Mouse (Mus musculus): ENCODE results near the gene Aanat.
"Not testable (repeated sequence)": the region's sequence is repeated elsewhere in the genome, so short reads cannot be mapped to it uniquely, and the experiment has no call there.

Gene Aanat

GRCm38 (mm10) chr11:116609965-116610630, 23.9 kb downstream of the Aanat start:
- in situ Hi-C loops (cut with MboI, MseI): no loop called here

- in situ Hi-C loops (cut with MboI, MseI): not testable (repeated sequence)
Observed at GRCm38 (mm10) chr11:116611168-116611567, 24.9 kb downstream of the Aanat start.

- in situ Hi-C loops (cut with MboI, MseI): no loop called here
Observed at GRCm38 (mm10) chr11:116611883-116612282, 25.7 kb downstream of the Aanat start.

- in situ Hi-C loops (cut with MboI, MseI): no loop called here
Observed at GRCm38 (mm10) chr11:116612554-116612953, 26.3 kb downstream of the Aanat start.

- in situ Hi-C loops (cut with MboI, MseI): no loop called here
Observed at GRCm38 (mm10) chr11:116613234-116613633, 27.0 kb downstream of the Aanat start.

- in situ Hi-C loops (cut with MboI, MseI): no loop called here
Observed at GRCm38 (mm10) chr11:116615735-116616437, 29.7 kb downstream of the Aanat start.

GRCm38 (mm10) chr11:116616438-116617118, 30.3 kb downstream of the Aanat start:
- in situ Hi-C loops (cut with MboI, MseI): no loop called here

GRCm38 (mm10) chr11:116617641-116618040, 31.4 kb downstream of the Aanat start:
- in situ Hi-C loops (cut with MboI, MseI): no loop called here

GRCm38 (mm10) chr11:116618666-116619065, 32.4 kb downstream of the Aanat start:
- in situ Hi-C loops (cut with MboI, MseI): no loop called here

GRCm38 (mm10) chr11:116619156-116619555, 32.9 kb downstream of the Aanat start:
- in situ Hi-C loops (cut with MboI, MseI): no loop called here

GRCm38 (mm10) chr11:116619561-116619960, 33.3 kb downstream of the Aanat start:
- in situ Hi-C loops (cut with MboI, MseI): no loop called here

- in situ Hi-C loops (cut with MboI, MseI): loop anchor here (5.0 kb wide), 1 partner anchor 33 kb away; the partner anchor contains the start of gene Aanat
Observed at GRCm38 (mm10) chr11:116620073-116620472, 33.8 kb downstream of the Aanat start.

GRCm38 (mm10) chr11:116620559-116621253, 34.5 kb downstream of the Aanat start:
- in situ Hi-C loops (cut with MboI, MseI): loop anchor here (5.0 kb wide), 1 partner anchor 33 kb away; the partner anchor contains the start of gene Aanat

- in situ Hi-C loops (cut with MboI, MseI): loop anchor here (5.0 kb wide), 1 partner anchor 34 kb away; the partner anchor contains the start of gene Aanat
Observed at GRCm38 (mm10) chr11:116621258-116621704, 35.0 kb downstream of the Aanat start.

GRCm38 (mm10) chr11:116623281-116624124, 37.3 kb downstream of the Aanat start:
- in situ Hi-C loops (cut with MboI, MseI): loop anchor here (5.0 kb wide), 1 partner anchor 36 kb away; the partner anchor contains the start of gene Aanat

GRCm38 (mm10) chr11:116624131-116624832, 38.0 kb downstream of the Aanat start:
- in situ Hi-C loops (cut with MboI, MseI): loop anchor here (5.0 kb wide), 1 partner anchor 37 kb away; the partner anchor contains the start of gene Aanat

- in situ Hi-C loops (cut with MboI, MseI): no loop called here
Observed at GRCm38 (mm10) chr11:116625081-116626000, 39.1 kb downstream of the Aanat start.

GRCm38 (mm10) chr11:116626299-116627071, 40.3 kb downstream of the Aanat start, which contains the start of gene Rhbdf2:
TSS of gene Rhbdf2 (minus strand) at chr11:116627019.
- in situ Hi-C loops (cut with MboI, MseI): no loop called here
